Mouse (Mus musculus): Measurements from ENCODE around the gene Ankrd35. TPM values are rescaled to one million over a fixed set of nuclear protein-coding genes. Genes with fewer than 3 reads are reported as not detected.

Ankrd35 gene
- not detected for total RNA-seq (2023)

GRCm38 (mm10) chr3:96669727-96670468 is at the start of gene Ankrd35:
Ankrd35 (plus strand) TSS chr3:96670131.

GRCm38 (mm10) chr3:96629729-96630600 is 40.0 kb upstream of the Ankrd35 start, which contains the start of gene Rbm8a:
Rbm8a (plus strand) TSS chr3:96629933.

DNA sequence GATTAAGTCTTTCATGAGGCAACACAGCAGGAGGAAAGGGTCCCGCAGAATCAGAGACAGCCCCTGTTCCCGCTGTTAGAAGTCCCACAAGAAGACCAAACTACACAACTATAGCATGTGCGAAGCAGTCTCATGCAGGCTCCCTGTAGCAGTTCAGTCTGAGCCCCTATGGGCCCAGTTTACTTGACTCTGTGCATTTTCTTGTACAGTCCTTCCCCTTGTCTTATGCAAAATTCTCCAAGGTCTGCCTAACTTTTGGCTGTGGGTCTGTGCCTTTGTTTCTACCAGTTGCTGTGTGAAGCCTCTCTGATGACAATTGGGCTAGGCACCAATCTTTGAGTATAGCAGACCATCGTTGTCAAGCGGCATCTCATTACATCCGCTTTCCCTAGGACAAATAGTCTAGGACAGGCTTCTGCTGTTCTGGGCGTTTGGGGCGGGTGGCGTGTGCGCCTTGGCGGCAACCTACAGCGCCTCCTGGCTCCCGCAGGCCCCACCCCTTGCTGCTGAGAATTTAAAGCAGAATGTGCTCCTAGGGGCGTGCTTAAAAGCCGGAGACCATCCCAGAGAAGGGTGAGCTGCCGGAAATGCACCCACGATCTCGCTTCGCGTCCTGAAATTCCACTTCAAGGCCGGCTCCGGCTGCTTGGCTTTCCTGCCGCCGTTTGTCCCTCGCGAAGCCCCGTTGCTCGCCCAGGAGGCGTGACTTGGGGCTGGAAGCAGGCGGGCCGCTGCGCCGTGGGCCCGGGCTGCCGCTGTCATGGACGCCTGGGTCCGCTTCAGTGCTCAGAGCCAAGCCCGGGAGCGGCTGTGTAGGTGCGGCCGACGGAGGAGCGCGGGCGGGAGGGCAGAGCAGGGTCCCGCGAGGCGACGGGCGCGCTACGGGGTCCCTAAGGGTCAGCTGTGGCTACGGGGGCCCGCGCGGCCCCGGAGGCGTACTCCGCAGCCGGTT is 34.7 kb upstream of the Ankrd35 start, which contains the start of the genes Pex11b and Gm42957:
TSS of gene Pex11b (plus strand) at position 449 of the 952 bp plus-strand sequence.
TSS of gene Gm42957 (plus strand) at position 547 of the 952 bp plus-strand sequence.

DNA sequence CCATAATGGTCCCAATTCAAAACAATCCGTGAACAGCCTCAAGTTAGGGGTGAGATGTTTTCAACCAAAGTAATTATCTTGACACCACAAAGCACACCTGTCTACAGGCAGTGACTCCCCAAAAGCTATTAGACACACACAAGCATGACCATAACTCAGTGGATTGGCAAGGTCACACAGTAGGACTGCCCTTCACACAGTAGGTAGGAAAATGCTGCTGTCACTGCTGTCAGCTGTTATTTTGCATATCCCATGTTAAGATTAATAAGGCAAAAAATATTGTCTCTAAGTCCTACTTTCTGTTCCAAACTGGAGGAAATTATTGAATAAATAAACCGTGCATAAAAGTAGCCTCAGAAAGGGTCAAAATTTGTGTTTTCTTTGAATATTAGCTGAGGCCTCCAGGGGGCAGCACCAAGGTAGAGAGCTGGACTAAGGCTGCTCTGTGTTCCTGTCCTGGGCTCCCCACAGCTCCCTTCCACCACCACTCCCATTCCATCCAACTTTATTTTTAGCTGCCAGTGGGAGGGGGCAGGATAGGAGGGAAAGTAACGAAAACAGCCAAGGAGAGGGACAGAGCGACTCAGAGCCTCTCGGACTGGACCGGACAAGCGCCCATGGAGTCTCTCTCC is 24.8 kb upstream of the Ankrd35 start, which contains the start of gene Itga10:
TSS of gene Itga10 (plus strand) at position 567 of the 632 bp plus-strand sequence.

GRCm38 (mm10) chr3:96696198-96696765 is 26.4 kb downstream of the Ankrd35 start, which contains the start of gene Pias3:
Pias3 (plus strand) TSS chr3:96696384.

DNA sequence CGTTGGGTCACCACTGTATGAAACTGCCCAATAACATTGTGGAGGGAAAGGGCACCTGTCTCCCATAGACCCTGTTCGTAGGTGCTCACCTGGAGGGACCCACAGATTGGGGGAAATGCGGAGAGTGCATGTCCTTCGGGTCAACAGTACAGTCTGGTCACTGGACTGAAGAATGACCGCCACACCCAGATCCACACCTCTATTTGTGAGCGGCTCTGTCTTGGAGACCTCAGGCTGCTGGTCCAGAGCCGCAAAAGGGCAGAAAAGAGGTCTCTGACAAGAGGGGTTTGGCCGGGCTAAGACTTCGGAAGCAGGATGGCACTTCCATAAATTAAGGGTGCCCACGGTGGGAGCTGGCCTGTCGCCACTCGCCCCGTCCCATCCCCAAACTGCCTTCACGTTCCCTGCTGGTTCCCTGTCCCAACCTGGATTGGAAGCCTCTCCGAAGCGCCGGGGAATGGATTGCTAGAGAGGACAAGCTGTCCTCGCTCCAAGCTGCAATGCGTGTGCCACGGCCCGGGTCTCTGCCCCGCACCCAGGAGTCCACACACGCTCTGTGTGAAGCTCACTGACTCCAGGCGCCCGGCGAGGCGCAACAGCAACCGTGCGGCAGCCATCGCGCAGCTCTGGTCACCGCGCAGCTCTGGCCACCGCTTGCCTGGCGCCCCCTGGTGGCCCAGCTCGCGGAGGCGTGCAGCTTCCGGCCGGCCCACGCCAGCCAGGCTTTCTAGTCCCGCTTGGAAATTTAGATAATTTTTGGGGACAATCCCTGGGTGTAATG is 38.2 kb downstream of the Ankrd35 start, which contains the start of gene Nudt17:
TSS of gene Nudt17 (minus strand) at position 660 of the 781 bp plus-strand sequence.

GRCm38 (mm10) chr3:96727343-96727827 is 57.5 kb downstream of the Ankrd35 start, which contains the start of the genes Polr3c and Rnf115:
Polr3c (minus strand) TSS chr3:96727628.
Rnf115 (plus strand) TSS chr3:96727664.

Other genes starting within 250 kb of the Ankrd35 start
- gene BC107364, start 217.8 kb upstream of the Ankrd35 start, total RNA-seq (2023), result not detected
- gene Hfe2, start 145.0 kb upstream of the Ankrd35 start, total RNA-seq (2023), result not detected
- 861 TPM for gene Txnip, start 112.2 kb upstream of the Ankrd35 start, total RNA-seq (2023)
- not detected for gene Gm16253, start 93.1 kb upstream of the Ankrd35 start, total RNA-seq (2023)
- 41.5 TPM for gene Polr3gl, start 76.0 kb upstream of the Ankrd35 start, total RNA-seq (2023)
- gene Ankrd34a, start 73.5 kb upstream of the Ankrd35 start, total RNA-seq (2023), result not detected
- 0.38 TPM for gene Lix1l, start 69.0 kb upstream of the Ankrd35 start, total RNA-seq (2023)
- gene Rbm8a, start 40.2 kb upstream of the Ankrd35 start, total RNA-seq (2023), result 82.5 TPM
- 25.9 TPM for gene Pex11b, start 34.8 kb upstream of the Ankrd35 start, total RNA-seq (2023)
- 0.35 TPM for gene Gm42957, start 34.7 kb upstream of the Ankrd35 start, total RNA-seq (2023)
- gene Itga10, start 24.5 kb upstream of the Ankrd35 start, total RNA-seq (2023), result 3.5 TPM
- gene Pias3, start 26.3 kb downstream of the Ankrd35 start, total RNA-seq (2023), result 20.1 TPM
- 1.0 TPM for gene Nudt17, start 38.4 kb downstream of the Ankrd35 start, total RNA-seq (2023)
- gene Polr3c, start 57.5 kb downstream of the Ankrd35 start, total RNA-seq (2023), result 57.7 TPM
- gene Rnf115, start 57.5 kb downstream of the Ankrd35 start, total RNA-seq (2023), result 48.1 TPM
- gene Pdzk1, start 159.2 kb downstream of the Ankrd35 start, total RNA-seq (2023), result not detected
- 10.5 TPM for gene Cd160, start 159.2 kb downstream of the Ankrd35 start, total RNA-seq (2023)
- not detected for gene Gja5, start 234.6 kb downstream of the Ankrd35 start, total RNA-seq (2023)
- 26.7 TPM for gene Gpr89, start 235.2 kb downstream of the Ankrd35 start, total RNA-seq (2023)

Data from CD4-positive naive resting alpha-beta T cell, adult 57 days (primary cell).